7 mouse cellular contexts compared by ENCODE assay signal in the genomic region with DNA sequence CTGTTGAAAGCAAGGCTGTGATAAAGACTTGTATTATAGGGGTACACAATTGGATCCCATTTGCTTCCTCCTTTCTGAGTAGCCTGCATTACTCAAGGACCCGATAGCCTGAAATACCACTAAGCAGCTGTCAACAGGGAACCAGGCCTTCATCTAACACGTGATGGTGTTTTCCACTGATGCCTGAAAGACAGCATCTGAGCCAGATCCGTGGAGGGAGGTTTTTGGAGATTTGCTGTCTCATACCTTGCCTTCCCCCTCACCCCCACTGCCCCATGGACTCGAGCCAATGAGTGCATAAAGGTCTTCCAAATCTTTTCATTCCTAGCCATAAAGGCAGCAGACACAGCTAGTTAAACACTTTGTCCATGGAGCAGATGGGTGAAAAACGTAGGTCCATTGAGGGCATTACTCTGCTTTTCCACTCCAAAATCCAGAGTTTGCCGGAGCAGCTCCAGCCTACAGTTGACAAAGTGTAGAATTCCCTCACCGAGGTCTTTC. TPM values are rescaled to one million over a fixed set of nuclear protein-coding genes. Genes with fewer than 3 reads are reported as not detected.
DNase-seq lines count a peak whose midpoint lies in the region; ATAC-seq lines count a peak whose summit lies in the region.

No protein-coding gene starts in this region.

- no peak for ATAC-seq in neural tube, embryonic 11.5 days (ENCODE audit: insufficient read depth, low FRiP score, low TSS enrichment)
- ATAC-seq in embryonic facial prominence, embryonic 13.5 days (ENCODE audit: insufficient number of reproducible peaks, insufficient read depth, low FRiP score, low TSS enrichment, low read depth): no peak

- H3K4me3 ChIP-seq in neural tube, embryonic 11.5 days (ENCODE audit: low read depth, low read length): no peak overlapping the region
- H3K4me3 ChIP-seq in embryonic facial prominence, embryonic 13.5 days: peak overlapping the region; percentile 72
- peak overlapping the region; percentile 74; the same call in 1 of the 2 replicates for H3K4me3 ChIP-seq in hindbrain, embryonic 10.5 days

- no peak overlapping the region for H3K27ac ChIP-seq in neural tube, embryonic 11.5 days (ENCODE audit: low read depth, low read length)
- H3K27ac ChIP-seq in embryonic facial prominence, embryonic 13.5 days: no peak overlapping the region
- 0 out of 2 replicates have a peak overlapping the region, but pooled peaks have one; percentile 97 for H3K27ac ChIP-seq in hindbrain, embryonic 10.5 days

- H3K36me3 ChIP-seq in neural tube, embryonic 11.5 days (ENCODE audit: control insufficient read depth, insufficient read depth, low read length): no peaks in the 10 kb centered on the region
- no peaks in the 10 kb centered on the region for H3K36me3 ChIP-seq in embryonic facial prominence, embryonic 13.5 days
- no peaks in the 10 kb centered on the region for H3K36me3 ChIP-seq in hindbrain, embryonic 10.5 days

- H3K4me1 ChIP-seq in neural tube, embryonic 11.5 days (ENCODE audit: control insufficient read depth, insufficient read depth, low read length): peaks cover 3% of the 10 kb centered on the region; the same call in 1 of the 2 replicates
- peaks cover 14% of the 10 kb centered on the region for H3K4me1 ChIP-seq in embryonic facial prominence, embryonic 13.5 days
- H3K4me1 ChIP-seq in hindbrain, embryonic 10.5 days (replicated peaks): peaks cover 34% of the 10 kb centered on the region

- no peaks in the 10 kb centered on the region for H3K9me3 ChIP-seq in neural tube, embryonic 11.5 days (ENCODE audit: control insufficient read depth, low read length)
- no peaks in the 10 kb centered on the region for H3K9me3 ChIP-seq in embryonic facial prominence, embryonic 13.5 days
- H3K9me3 ChIP-seq in hindbrain, embryonic 10.5 days: no peaks in the 10 kb centered on the region

- WGBS in neural tube, embryonic 11.5 days: 49% methylated on average over 7 of the region's 7 CpGs
- 60% methylated on average over 7 of the region's 7 CpGs for WGBS in embryonic facial prominence, embryonic 13.5 days
- whole genome bisulfite sequencing in hindbrain, embryonic 10.5 days: 44% methylated on average over 7 of the region's 7 CpGs

- H3K9ac ChIP-seq in neural tube, embryonic 11.5 days (ENCODE audit: low read length): no peak overlapping the region
- peak overlapping the region; percentile 94; the same call in 1 of the 2 replicates for H3K9ac ChIP-seq in embryonic facial prominence, embryonic 13.5 days

- H3K27me3 ChIP-seq in neural tube, embryonic 11.5 days (ENCODE audit: control insufficient read depth, insufficient read depth, low read length): no peaks in the 10 kb centered on the region
- H3K27me3 ChIP-seq in embryonic facial prominence, embryonic 13.5 days: no peaks in the 10 kb centered on the region
- peaks cover 20% of the 10 kb centered on the region; the same call in 1 of the 2 replicates for H3K27me3 ChIP-seq in hindbrain, embryonic 10.5 days (ENCODE audit: insufficient read depth, poor library complexity, severe bottlenecking)

- H3K4me2 ChIP-seq in neural tube, embryonic 11.5 days (ENCODE audit: low read depth): peak overlapping the region; percentile 63; the same call in 1 of the 2 replicates
- H3K4me2 ChIP-seq in embryonic facial prominence, embryonic 13.5 days: peak overlapping the region; percentile 75

- DNase-seq in neural tube, embryonic 11.5 days (ENCODE audit: low spot score): peak; percentile 22
- no peak for DNase-seq in neural tube, embryonic 10.5 days (ENCODE audit: extremely low spot score, low spot score)
- DNase-seq in hindbrain, embryonic 10.5 days (ENCODE audit: low spot score): no peak
- DNase-seq in lung, postnatal 25 days (ENCODE audit: low spot score): peak; percentile 38
- DNase-seq in ovary, postnatal 14 days (ENCODE audit: low spot score): no peak
- no peak for DNase-seq in frontal cortex, postnatal 36 days (ENCODE audit: low spot score in 2 of 2)

RNA-seq across cellular contexts. Expression of a gene that starts 0.8 kb away (rescaled TPM):
- 17.7 and 19.8 TPM in 2 replicates for polyA plus RNA-seq in neural tube, embryonic 11.5 days (2014; fragmentation: Nextera tagmentation; extraction: Ambion mirVana)
- polyA plus RNA-seq in embryonic facial prominence, embryonic 13.5 days (2015; fragmentation: Nextera tagmentation; extraction: Ambion mirVana): 32.8 and 36.4 TPM in 2 replicates
- polyA plus RNA-seq in hindbrain, embryonic 10.5 days (2016; fragmentation: Nextera tagmentation; extraction: Ambion mirVana): 20.7 and 21.4 TPM in 2 replicates

RNA-seq across cellular contexts. Expression of a gene that starts 44.5 kb away (rescaled TPM):
- polyA plus RNA-seq in neural tube, embryonic 11.5 days (2014; fragmentation: Nextera tagmentation; extraction: Ambion mirVana): 88.0 and 101 TPM in 2 replicates
- polyA plus RNA-seq in embryonic facial prominence, embryonic 13.5 days (2015; fragmentation: Nextera tagmentation; extraction: Ambion mirVana): 104 and 107 TPM in 2 replicates
- 69.9 and 76.2 TPM in 2 replicates for polyA plus RNA-seq in hindbrain, embryonic 10.5 days (2016; fragmentation: Nextera tagmentation; extraction: Ambion mirVana)

Comparison
In these comparisons a context has a peak if more than half of its experiments do, and no peak if none do; other contexts are left out.
1. DNase-seq: peak in neural tube, embryonic 11.5 days (single experiment) and lung, postnatal 25 days (single experiment); none in neural tube, embryonic 10.5 days (single experiment), hindbrain, embryonic 10.5 days (single experiment), ovary, postnatal 14 days (single experiment) and frontal cortex, postnatal 36 days (0 of 2).